Mouse (Mus musculus): Measurements from ENCODE around the gene Gabbr2. TPM values are rescaled to one million over a fixed set of nuclear protein-coding genes. Genes with fewer than 3 reads are reported as not detected.

Gene Gabbr2
- polyA plus RNA-seq, 1 experiment from 2014 or later, result 0.09 TPM

GRCm38 (mm10) chr4:46703146-46703545, 288.5 kb downstream of the Gabbr2 start:
- WGBS, result 89% methylated on average over 10 of the region's 10 CpGs
- no peak overlapping the region for H3K9ac ChIP-seq (ENCODE audit: low read length)
- ATAC-seq (ENCODE audit: low read depth), result no peak

GRCm38 (mm10) chr4:46700223-46700651, 291.4 kb downstream of the Gabbr2 start:
- WGBS, result 70% methylated on average over 10 of the region's 10 CpGs
- no peak overlapping the region for H3K9ac ChIP-seq (ENCODE audit: low read length)
- no peak overlapping the region for H3K27ac ChIP-seq (ENCODE audit: low read length)
- H3K4me1 ChIP-seq (replicated peaks; ENCODE audit: control insufficient read depth, insufficient read depth, low read length), result no peaks in the 10 kb centered on the region
- no peaks in the 10 kb centered on the region for H3K9me3 ChIP-seq (ENCODE audit: control insufficient read depth, low read length)
- H3K4me3 ChIP-seq (ENCODE audit: low read length), result no peak overlapping the region
- H3K4me2 ChIP-seq (ENCODE audit: low read depth, low read length), result no peak overlapping the region
- H3K36me3 ChIP-seq (ENCODE audit: control insufficient read depth, insufficient read depth, low read length), result no peaks in the 10 kb centered on the region
- no peaks in the 10 kb centered on the region for H3K27me3 ChIP-seq (ENCODE audit: control insufficient read depth, insufficient read depth, low read depth, low read length)
- no peak for ATAC-seq (ENCODE audit: low read depth)

More at GRCm38 (mm10) chr4:46703146-46703545, 288.5 kb downstream of the Gabbr2 start:
- Histone ChIP-seq H3K4me2 (ENCODE audit: low read depth, low read length) (no peak overlapping the region), H3K4me1 (replicated peaks; ENCODE audit: control insufficient read depth, insufficient read depth, low read length) (no peaks in the 10 kb centered on the region), H3K9me3 (ENCODE audit: control insufficient read depth, low read length) (no peaks in the 10 kb centered on the region), H3K27me3 (ENCODE audit: control insufficient read depth, insufficient read depth, low read depth, low read length) (no peaks in the 10 kb centered on the region), H3K27ac (ENCODE audit: low read length) (no peak overlapping the region), H3K4me3 (ENCODE audit: low read length) (no peak overlapping the region), H3K36me3 (ENCODE audit: control insufficient read depth, insufficient read depth, low read length) (no peaks in the 10 kb centered on the region)

- Histone ChIP-seq H3K4me2 (ENCODE audit: low read depth, low read length) (no peak overlapping the region), H3K27ac (ENCODE audit: low read length) (no peak overlapping the region), H3K9me3 (ENCODE audit: control insufficient read depth, low read length) (no peaks in the 10 kb centered on the region), H3K27me3 (ENCODE audit: control insufficient read depth, insufficient read depth, low read depth, low read length) (no peaks in the 10 kb centered on the region), H3K9ac (ENCODE audit: low read length) (no peak overlapping the region), H3K4me1 (replicated peaks; ENCODE audit: control insufficient read depth, insufficient read depth, low read length) (no peaks in the 10 kb centered on the region), H3K4me3 (ENCODE audit: low read length) (no peak overlapping the region), H3K36me3 (ENCODE audit: control insufficient read depth, insufficient read depth, low read length) (no peaks in the 10 kb centered on the region)
- WGBS, result 48% methylated on average over 6 of the region's 6 CpGs
- ATAC-seq (ENCODE audit: low read depth), result no peak
Measured at GRCm38 (mm10) chr4:46696467-46696866, 295.2 kb downstream of the Gabbr2 start.

GRCm38 (mm10) chr4:46690565-46690964, 301.1 kb downstream of the Gabbr2 start:
- Histone ChIP-seq H3K27me3 (ENCODE audit: control insufficient read depth, insufficient read depth, low read depth, low read length) (no peaks in the 10 kb centered on the region), H3K9ac (ENCODE audit: low read length) (no peak overlapping the region), H3K4me2 (ENCODE audit: low read depth, low read length) (no peak overlapping the region), H3K27ac (ENCODE audit: low read length) (no peak overlapping the region), H3K4me3 (ENCODE audit: low read length) (no peak overlapping the region), H3K4me1 (replicated peaks; ENCODE audit: control insufficient read depth, insufficient read depth, low read length) (no peaks in the 10 kb centered on the region), H3K9me3 (ENCODE audit: control insufficient read depth, low read length) (no peaks in the 10 kb centered on the region), H3K36me3 (ENCODE audit: control insufficient read depth, insufficient read depth, low read length) (no peaks in the 10 kb centered on the region)
- 82% methylated on average over 8 of the region's 8 CpGs for WGBS
- ATAC-seq (ENCODE audit: low read depth), result no peak

- no peak overlapping the region for H3K9ac ChIP-seq (ENCODE audit: low read length)
- 80% methylated on average over 8 of the region's 8 CpGs for WGBS
- no peak overlapping the region for H3K4me2 ChIP-seq (ENCODE audit: low read depth, low read length)
- H3K36me3 ChIP-seq (ENCODE audit: control insufficient read depth, insufficient read depth, low read length), result no peaks in the 10 kb centered on the region
- no peak for ATAC-seq (ENCODE audit: low read depth)
- H3K27ac ChIP-seq (ENCODE audit: low read length), result no peak overlapping the region
- H3K9me3 ChIP-seq (ENCODE audit: control insufficient read depth, low read length), result no peaks in the 10 kb centered on the region
- no peak overlapping the region for H3K4me3 ChIP-seq (ENCODE audit: low read length)
- no peaks in the 10 kb centered on the region for H3K4me1 ChIP-seq (replicated peaks; ENCODE audit: control insufficient read depth, insufficient read depth, low read length)
- no peaks in the 10 kb centered on the region for H3K27me3 ChIP-seq (ENCODE audit: control insufficient read depth, insufficient read depth, low read depth, low read length)
Measured at GRCm38 (mm10) chr4:46690023-46690420, 301.7 kb downstream of the Gabbr2 start.

GRCm38 (mm10) chr4:46689397-46690022, 302.2 kb downstream of the Gabbr2 start:
- H3K4me1 ChIP-seq (replicated peaks; ENCODE audit: control insufficient read depth, insufficient read depth, low read length), result no peaks in the 10 kb centered on the region
- H3K9me3 ChIP-seq (ENCODE audit: control insufficient read depth, low read length), result no peaks in the 10 kb centered on the region
- H3K4me2 ChIP-seq (ENCODE audit: low read depth, low read length), result no peak overlapping the region
- WGBS, result 41% methylated on average over 15 of the region's 15 CpGs
- H3K27me3 ChIP-seq (ENCODE audit: control insufficient read depth, insufficient read depth, low read depth, low read length), result no peaks in the 10 kb centered on the region
- H3K27ac ChIP-seq (ENCODE audit: low read length), result no peak overlapping the region
- H3K36me3 ChIP-seq (ENCODE audit: control insufficient read depth, insufficient read depth, low read length), result no peaks in the 10 kb centered on the region
- peak; percentile 47 for ATAC-seq (ENCODE audit: low read depth)
- H3K4me3 ChIP-seq (ENCODE audit: low read length), result no peak overlapping the region
- H3K9ac ChIP-seq (ENCODE audit: low read length), result no peak overlapping the region

- Histone ChIP-seq H3K27me3 (ENCODE audit: control insufficient read depth, insufficient read depth, low read depth, low read length) (no peaks in the 10 kb centered on the region), H3K36me3 (ENCODE audit: control insufficient read depth, insufficient read depth, low read length) (no peaks in the 10 kb centered on the region), H3K4me2 (ENCODE audit: low read depth, low read length) (no peak overlapping the region), H3K27ac (ENCODE audit: low read length) (no peak overlapping the region), H3K4me3 (ENCODE audit: low read length) (no peak overlapping the region), H3K4me1 (replicated peaks; ENCODE audit: control insufficient read depth, insufficient read depth, low read length) (peaks cover 3% of the 10 kb centered on the region; the same call in 1 of the 2 replicates), H3K9me3 (ENCODE audit: control insufficient read depth, low read length) (no peaks in the 10 kb centered on the region), H3K9ac (ENCODE audit: low read length) (no peak overlapping the region)
- no peak for ATAC-seq (ENCODE audit: low read depth)
- 69% methylated on average over 14 of the region's 14 CpGs for WGBS
Measured at GRCm38 (mm10) chr4:46688213-46688832, 303.4 kb downstream of the Gabbr2 start.

- no peaks in the 10 kb centered on the region for H3K27me3 ChIP-seq (ENCODE audit: control insufficient read depth, insufficient read depth, low read depth, low read length)
- H3K36me3 ChIP-seq (ENCODE audit: control insufficient read depth, insufficient read depth, low read length), result no peaks in the 10 kb centered on the region
- H3K4me1 ChIP-seq (replicated peaks; ENCODE audit: control insufficient read depth, insufficient read depth, low read length), result peaks cover 3% of the 10 kb centered on the region; the same call in 1 of the 2 replicates
- ATAC-seq (ENCODE audit: low read depth), result no peak
- no peaks in the 10 kb centered on the region for H3K9me3 ChIP-seq (ENCODE audit: control insufficient read depth, low read length)
- no peak overlapping the region for H3K4me3 ChIP-seq (ENCODE audit: low read length)
- H3K9ac ChIP-seq (ENCODE audit: low read length), result no peak overlapping the region
- H3K27ac ChIP-seq (ENCODE audit: low read length), result no peak overlapping the region
- 58% methylated on average over 6 of the region's 6 CpGs for WGBS
- H3K4me2 ChIP-seq (ENCODE audit: low read depth, low read length), result no peak overlapping the region
Measured at GRCm38 (mm10) chr4:46684160-46684559, 307.5 kb downstream of the Gabbr2 start.

GRCm38 (mm10) chr4:46676646-46677045, 315.0 kb downstream of the Gabbr2 start:
- Histone ChIP-seq H3K27ac (ENCODE audit: low read length) (no peak overlapping the region), H3K9ac (ENCODE audit: low read length) (no peak overlapping the region), H3K27me3 (ENCODE audit: control insufficient read depth, insufficient read depth, low read depth, low read length) (no peaks in the 10 kb centered on the region), H3K9me3 (ENCODE audit: control insufficient read depth, low read length) (no peaks in the 10 kb centered on the region), H3K4me2 (ENCODE audit: low read depth, low read length) (no peak overlapping the region), H3K4me1 (replicated peaks; ENCODE audit: control insufficient read depth, insufficient read depth, low read length) (no peaks in the 10 kb centered on the region), H3K36me3 (ENCODE audit: control insufficient read depth, insufficient read depth, low read length) (no peaks in the 10 kb centered on the region), H3K4me3 (ENCODE audit: low read length) (no peak overlapping the region)
- WGBS, result 49% methylated on average over 3 of the region's 3 CpGs
- no peak for ATAC-seq (ENCODE audit: low read depth)
